8 mouse cellular contexts compared by ENCODE assay signal in genomic region chr6:113695766-113696355, GRCm38 (mm10). TPM values are rescaled to one million over a fixed set of nuclear protein-coding genes. Genes with fewer than 3 reads are reported as not detected.
DNase-seq lines count a peak whose midpoint lies in the region; ATAC-seq and TF ChIP-seq lines count a peak whose summit lies in the region.

No protein-coding gene starts in this region.

- no peaks in the 10 kb centered on the region for H3K9me3 ChIP-seq in hindbrain, embryonic 10.5 days
- H3K9me3 ChIP-seq in hindbrain, embryonic 11.5 days (ENCODE audit: control insufficient read depth, low read length): no peaks in the 10 kb centered on the region
- no peaks in the 10 kb centered on the region for H3K9me3 ChIP-seq in MEL (replicated peaks; ENCODE audit: insufficient read depth, low read length)
- no peaks in the 10 kb centered on the region for H3K9me3 ChIP-seq in heart, embryonic 13.5 days
- no peaks in the 10 kb centered on the region for H3K9me3 ChIP-seq in liver, postnatal 0 days (ENCODE audit: low read length)

- peaks cover 34% of the 10 kb centered on the region for H3K4me1 ChIP-seq in hindbrain, embryonic 10.5 days (replicated peaks)
- H3K4me1 ChIP-seq in hindbrain, embryonic 11.5 days (replicated peaks; ENCODE audit: control insufficient read depth, insufficient read depth, low read length): peaks cover 4% of the 10 kb centered on the region
- peaks cover 28 to 56% of the 10 kb centered on the region in 2 experiments for H3K4me1 ChIP-seq in MEL (ENCODE audit: control insufficient read depth in 1 of 2, insufficient read depth in 2 of 2, low read length in 2 of 2)
- H3K4me1 ChIP-seq in heart, embryonic 13.5 days: peaks cover 65% of the 10 kb centered on the region
- H3K4me1 ChIP-seq in liver, postnatal 0 days (ENCODE audit: insufficient read depth): peaks cover 50% of the 10 kb centered on the region

- TF ChIP-seq CTCF in MEL (IDR thresholded peaks at IDR 0.05 in 2 of 3, conservative IDR thresholded peaks at IDR 0.05 in 1 of 3; ENCODE audit: control insufficient read depth in 1 of 3, insufficient read depth in 1 of 3, low read depth in 2 of 3, low read length in 3 of 3, poor library complexity in 1 of 3, severe bottlenecking in 1 of 3): no peak
- TF ChIP-seq CTCF in liver, postnatal 0 days (IDR thresholded peaks at IDR 0.05; ENCODE audit: low read depth): no peak

- H3K79me2 ChIP-seq in MEL (ENCODE audit: control insufficient read depth, insufficient read depth, low read length, poor library complexity): peaks cover 48% of the 10 kb centered on the region

- no peaks in the 10 kb centered on the region for H3K27me3 ChIP-seq in hindbrain, embryonic 10.5 days (ENCODE audit: insufficient read depth, poor library complexity, severe bottlenecking)
- H3K27me3 ChIP-seq in hindbrain, embryonic 11.5 days (ENCODE audit: control insufficient read depth, insufficient read depth, low read length): no peaks in the 10 kb centered on the region
- no peaks in the 10 kb centered on the region for H3K27me3 ChIP-seq in MEL (ENCODE audit: control insufficient read depth in 1 of 2, insufficient read depth in 2 of 2, low read length in 2 of 2)
- no peaks in the 10 kb centered on the region for H3K27me3 ChIP-seq in heart, embryonic 13.5 days (replicated peaks)
- no peaks in the 10 kb centered on the region for H3K27me3 ChIP-seq in liver, postnatal 0 days (ENCODE audit: insufficient read depth, low read length)

- peaks cover 14% of the 10 kb centered on the region for H3K36me3 ChIP-seq in hindbrain, embryonic 10.5 days
- no peaks in the 10 kb centered on the region for H3K36me3 ChIP-seq in hindbrain, embryonic 11.5 days (ENCODE audit: control insufficient read depth, insufficient read depth, low read length)
- peaks cover 16 to 65% of the 10 kb centered on the region in 2 experiments for H3K36me3 ChIP-seq in MEL (ENCODE audit: control insufficient read depth in 1 of 2, insufficient read depth in 2 of 2, low read length in 2 of 2)
- H3K36me3 ChIP-seq in heart, embryonic 13.5 days: peaks cover 26% of the 10 kb centered on the region
- peaks cover 18% of the 10 kb centered on the region for H3K36me3 ChIP-seq in liver, postnatal 0 days (replicated peaks; ENCODE audit: insufficient read depth, low read length)

- DNase-seq in hindbrain, embryonic 10.5 days (ENCODE audit: low spot score): no peak
- DNase-seq in hindbrain, embryonic 11.5 days (ENCODE audit: low spot score): no peak
- DNase-seq in MEL (ENCODE audit: low read depth, low spot score): peak; percentile 63
- peak; percentile 17 for DNase-seq in liver, postnatal 0 days
- no peak for DNase-seq in frontal cortex, postnatal 36 days (ENCODE audit: low spot score in 2 of 2)
- DNase-seq in spleen, postnatal 14 days (ENCODE audit: low spot score in 2 of 2): no peak
- no peak for DNase-seq in retina, postnatal 1 day

- TF ChIP-seq EP300 in MEL (IDR thresholded peaks at IDR 0.05; ENCODE audit: low read depth in 1 of 2, low read length in 2 of 2): no peak
- no peak for TF ChIP-seq EP300 in liver, postnatal 0 days (IDR thresholded peaks at IDR 0.05; ENCODE audit: low read depth)

- H3K27ac ChIP-seq in hindbrain, embryonic 10.5 days: peak overlapping the region; percentile 92
- no peak overlapping the region for H3K27ac ChIP-seq in hindbrain, embryonic 11.5 days (ENCODE audit: low read depth, low read length)
- peak overlapping the region; percentile 99 for H3K27ac ChIP-seq in MEL (ENCODE audit: control insufficient read depth, low read depth, low read length)
- peak overlapping the region; percentile 85 for H3K27ac ChIP-seq in heart, embryonic 13.5 days (replicated peaks)
- peak overlapping the region; percentile 99 for H3K27ac ChIP-seq in liver, postnatal 0 days (ENCODE audit: low read depth)

- no peak for TF ChIP-seq POLR2A in MEL (IDR thresholded peaks at IDR 0.05; ENCODE audit: control insufficient read depth in 1 of 2, insufficient read depth in 1 of 2, low read depth in 1 of 2, low read length in 2 of 2, poor library complexity in 1 of 2)

- TF ChIP-seq RAD21 in MEL (IDR thresholded peaks at IDR 0.05; ENCODE audit: low read depth, low read length): no peak

- no peak overlapping the region for H3K4me2 ChIP-seq in hindbrain, embryonic 11.5 days (replicated peaks; ENCODE audit: low read depth, low read length)
- peak overlapping the region; percentile 66 for H3K4me2 ChIP-seq in heart, embryonic 13.5 days
- H3K4me2 ChIP-seq in liver, postnatal 0 days (ENCODE audit: low read depth, low read length): peak overlapping the region; percentile 46

- 82% methylated on average over 4 of the region's 4 CpGs for WGBS in hindbrain, embryonic 10.5 days
- WGBS in hindbrain, embryonic 11.5 days: 87% methylated on average over 4 of the region's 4 CpGs
- WGBS in heart, embryonic 13.5 days: 44% methylated on average over 4 of the region's 4 CpGs
- 40% methylated on average over 4 of the region's 4 CpGs for WGBS in liver, postnatal 0 days (ENCODE audit: insufficient replicate concordance)

- H3K4me3 ChIP-seq in hindbrain, embryonic 10.5 days: peak overlapping the region; percentile 95
- no peak overlapping the region; the same call in 1 of the 2 replicates for H3K4me3 ChIP-seq in hindbrain, embryonic 11.5 days (ENCODE audit: low read depth, low read length)
- H3K4me3 ChIP-seq in MEL (ENCODE audit: control insufficient read depth in 1 of 2, insufficient read depth in 1 of 2, low read depth in 2 of 2, low read length in 2 of 2): peak overlapping the region; percentile 51 to 52
- peak overlapping the region; percentile 82 for H3K4me3 ChIP-seq in heart, embryonic 13.5 days
- H3K4me3 ChIP-seq in liver, postnatal 0 days (ENCODE audit: low read depth, low read length): peak overlapping the region; percentile 81; the same call in 1 of the 2 replicates

- no peak for ATAC-seq in hindbrain, embryonic 11.5 days (ENCODE audit: low FRiP score)
- no peak for ATAC-seq in heart, embryonic 13.5 days (ENCODE audit: extremely low read depth, insufficient number of reproducible peaks, low FRiP score, low TSS enrichment)
- ATAC-seq in liver, postnatal 0 days: no peak

- H3K9ac ChIP-seq in hindbrain, embryonic 11.5 days (ENCODE audit: low read depth, low read length): no peak overlapping the region
- H3K9ac ChIP-seq in MEL (ENCODE audit: control insufficient read depth, low read depth, low read length, poor library complexity, severe bottlenecking): peak overlapping the region; percentile 80
- H3K9ac ChIP-seq in heart, embryonic 13.5 days: peak overlapping the region; percentile 64
- H3K9ac ChIP-seq in liver, postnatal 0 days (replicated peaks): peak overlapping the region; percentile 12

TF ChIP-seq in MEL, 35 proteins besides CTCF, POLR2A, EP300 and RAD21:
- TF ChIP-seq ZNF384 (IDR thresholded peaks at IDR 0.05; ENCODE audit: low read depth, low read length): peak; percentile 90
- TF ChIP-seq CHD1 (IDR thresholded peaks at IDR 0.05; ENCODE audit: low read depth, low read length): peak; percentile 25
- no peak for TF ChIP-seq TBP (IDR thresholded peaks at IDR 0.05; ENCODE audit: low read depth, low read length)
- TF ChIP-seq ELF1 (IDR thresholded peaks at IDR 0.05; ENCODE audit: low read depth, low read length): no peak
- TF ChIP-seq ETS1 (IDR thresholded peaks at IDR 0.05; ENCODE audit: low read depth, low read length): 0 out of 2 replicates have a peak, but pooled peaks have one; percentile 40
TF ChIP-seq in MEL: peak in this region for 3.

RNA-seq across cellular contexts. Expression of gene Tatdn2, which starts 1.0 kb away (rescaled TPM):
- 0.41 and 1.2 TPM in 2 replicates for polyA plus RNA-seq in hindbrain, embryonic 10.5 days (2016; fragmentation: Nextera tagmentation; extraction: Ambion mirVana)
- 1.1 and 1.2 TPM in 2 replicates for polyA plus RNA-seq in hindbrain, embryonic 11.5 days (2014; fragmentation: Nextera tagmentation; extraction: Ambion mirVana)
- 111 and 136 TPM in 2 replicates for total RNA-seq in MEL (2012; rRNA removed)
- polyA plus RNA-seq in MEL (2012; ENCODE audit: insufficient read depth in 1 of 2, insufficient read length in 2 of 2, low read depth in 1 of 2, low replicate concordance in 2 of 2, missing spikeins in 1 of 2): 100 to 1,000 TPM; 102 to 121 TPM
- 0.52 and 0.65 TPM in 2 replicates for polyA plus RNA-seq in heart, embryonic 13.5 days (2015; fragmentation: Nextera tagmentation; extraction: Ambion mirVana)
- 0.62 and 0.83 TPM in 2 replicates for polyA plus RNA-seq in liver, postnatal 0 days (2015; fragmentation: Nextera tagmentation; extraction: Ambion mirVana)

RNA-seq across cellular contexts. Expression of gene Ghrl, which starts 23.8 kb away (rescaled TPM):
- 0.98 TPM in 1 of 2 replicates, not detected in the other for polyA plus RNA-seq in hindbrain, embryonic 10.5 days (2016; fragmentation: Nextera tagmentation; extraction: Ambion mirVana)
- polyA plus RNA-seq in hindbrain, embryonic 11.5 days (2014; fragmentation: Nextera tagmentation; extraction: Ambion mirVana): 0.46 and 0.51 TPM in 2 replicates
- total RNA-seq in MEL (2012; rRNA removed): 0.26 and 0.81 TPM in 2 replicates
- 1 to 10 TPM in 1 of 2 experiments, not detected in 1; 2.8 TPM for polyA plus RNA-seq in MEL (2012; ENCODE audit: insufficient read depth in 1 of 2, insufficient read length in 2 of 2, low read depth in 1 of 2, low replicate concordance in 2 of 2, missing spikeins in 1 of 2)
- not detected in 2 replicates for polyA plus RNA-seq in heart, embryonic 13.5 days (2015; fragmentation: Nextera tagmentation; extraction: Ambion mirVana)
- polyA plus RNA-seq in liver, postnatal 0 days (2015; fragmentation: Nextera tagmentation; extraction: Ambion mirVana): 0.70 TPM in 1 of 2 replicates, not detected in the other

RNA-seq across cellular contexts. Expression of gene Sec13, which starts 44.7 kb away (rescaled TPM):
- 291 and 296 TPM in 2 replicates for polyA plus RNA-seq in hindbrain, embryonic 10.5 days (2016; fragmentation: Nextera tagmentation; extraction: Ambion mirVana)
- 273 and 287 TPM in 2 replicates for polyA plus RNA-seq in hindbrain, embryonic 11.5 days (2014; fragmentation: Nextera tagmentation; extraction: Ambion mirVana)
- 269 and 277 TPM in 2 replicates for total RNA-seq in MEL (2012; rRNA removed)
- polyA plus RNA-seq in MEL (2012; ENCODE audit: insufficient read depth in 1 of 2, insufficient read length in 2 of 2, low read depth in 1 of 2, low replicate concordance in 2 of 2, missing spikeins in 1 of 2): 100 to 1,000 TPM; 182 to 209 TPM
- polyA plus RNA-seq in heart, embryonic 13.5 days (2015; fragmentation: Nextera tagmentation; extraction: Ambion mirVana): 200 and 215 TPM in 2 replicates
- polyA plus RNA-seq in liver, postnatal 0 days (2015; fragmentation: Nextera tagmentation; extraction: Ambion mirVana): 102 and 110 TPM in 2 replicates

RNA-seq across cellular contexts. Expression of gene Irak2, which starts 57.6 kb away (rescaled TPM):
- polyA plus RNA-seq in hindbrain, embryonic 10.5 days (2016; fragmentation: Nextera tagmentation; extraction: Ambion mirVana): 5.1 and 6.8 TPM in 2 replicates
- polyA plus RNA-seq in hindbrain, embryonic 11.5 days (2014; fragmentation: Nextera tagmentation; extraction: Ambion mirVana): 1.6 and 1.9 TPM in 2 replicates
- total RNA-seq in MEL (2012; rRNA removed): 5.2 TPM in 2 replicates
- polyA plus RNA-seq in MEL (2012; ENCODE audit: insufficient read depth in 1 of 2, insufficient read length in 2 of 2, low read depth in 1 of 2, low replicate concordance in 2 of 2, missing spikeins in 1 of 2): 1 to 10 TPM in 1 of 2 experiments, not detected in 1; 6.8 TPM
- 5.2 and 6.2 TPM in 2 replicates for polyA plus RNA-seq in heart, embryonic 13.5 days (2015; fragmentation: Nextera tagmentation; extraction: Ambion mirVana)
- 9.2 and 10.8 TPM in 2 replicates for polyA plus RNA-seq in liver, postnatal 0 days (2015; fragmentation: Nextera tagmentation; extraction: Ambion mirVana)

Comparison
In these comparisons a context has a peak if more than half of its experiments do, and no peak if none do; other contexts are left out.
1. DNase-seq: peak in MEL (single experiment) and liver, postnatal 0 days (single experiment); none in hindbrain, embryonic 10.5 days (single experiment), hindbrain, embryonic 11.5 days (single experiment), frontal cortex, postnatal 36 days (0 of 2), spleen, postnatal 14 days (0 of 2) and retina, postnatal 1 day (single experiment).
2. RNA of gene Tatdn2, which starts 1.0 kb away (polyA plus RNA-seq): 102 to 121 TPM in MEL; 1.1 to 1.2 TPM in hindbrain, embryonic 11.5 days, 0.62 to 0.83 TPM in liver, postnatal 0 days, 0.52 to 0.65 TPM in heart, embryonic 13.5 days and 0.41 to 1.2 TPM in hindbrain, embryonic 10.5 days; every median in the first group is over 10 times any median in the second.